Mouse (Mus musculus) adrenal gland, postnatal 14 days (tissue): Measurements from ENCODE around the gene Gm20388. TPM values are rescaled to one million over a fixed set of nuclear protein-coding genes. Genes with fewer than 3 reads are reported as not detected.

Experiments
- DNase-seq: peaks from one replicate; pipeline ENCODE4 v3.0.0; 2021; ENCODE audit warnings: mixed read lengths
- total RNA-seq: library from RNA; stranded (reverse); gene quantifications from 2 replicates; pipeline ENCODE4 v1.2.3, GENCODE M21; 2021

Gene Gm20388
- total RNA-seq, 1 experiment from 2014 or later = 17.6 TPM

- no peak for DNase-seq
Measured at GRCm38 (mm10) chr8:124259925-124260324, 4349.3 kb downstream of the Gm20388 start.

- no peak for DNase-seq
Measured at GRCm38 (mm10) chr8:124260371-124260770, 4349.7 kb downstream of the Gm20388 start.

GRCm38 (mm10) chr8:124263058-124263457 lies 4352.4 kb downstream of the Gm20388 start:
- no peak for DNase-seq

- peak; percentile 70 for DNase-seq
Measured at GRCm38 (mm10) chr8:124264032-124264431, 4353.4 kb downstream of the Gm20388 start.

GRCm38 (mm10) chr8:124264671-124265070 lies 4354.0 kb downstream of the Gm20388 start:
- no peak for DNase-seq

- DNase-seq = no peak
Measured at GRCm38 (mm10) chr8:124265130-124265529, 4354.5 kb downstream of the Gm20388 start.

GRCm38 (mm10) chr8:124265798-124266197 lies 4355.2 kb downstream of the Gm20388 start:
- peak; percentile 53 for DNase-seq

GRCm38 (mm10) chr8:124267206-124267605 lies 4356.6 kb downstream of the Gm20388 start:
- no peak for DNase-seq

- DNase-seq = no peak
Measured at GRCm38 (mm10) chr8:124270504-124270903, 4359.9 kb downstream of the Gm20388 start.

- DNase-seq = no peak
Measured at GRCm38 (mm10) chr8:124270904-124271303, 4360.3 kb downstream of the Gm20388 start.

- no peak for DNase-seq
Measured at GRCm38 (mm10) chr8:124271518-124271917, 4360.9 kb downstream of the Gm20388 start.

GRCm38 (mm10) chr8:124272792-124273191 lies 4362.2 kb downstream of the Gm20388 start:
- peak; percentile 43 for DNase-seq

GRCm38 (mm10) chr8:124273606-124274218 lies 4363.1 kb downstream of the Gm20388 start:
- DNase-seq = peak; percentile 8

- no peak for DNase-seq
Measured at GRCm38 (mm10) chr8:124274441-124275120, 4363.9 kb downstream of the Gm20388 start.

- no peak for DNase-seq
Measured at GRCm38 (mm10) chr8:124275377-124276071, 4364.9 kb downstream of the Gm20388 start.

GRCm38 (mm10) chr8:124277951-124278910 lies 4367.6 kb downstream of the Gm20388 start:
- peak; percentile 69 for DNase-seq

- DNase-seq = no peak
Measured at GRCm38 (mm10) chr8:124278956-124279689, 4368.5 kb downstream of the Gm20388 start.

- DNase-seq = no peak
Measured at GRCm38 (mm10) chr8:124279690-124279985, 4369.0 kb downstream of the Gm20388 start.

GRCm38 (mm10) chr8:124281700-124282541 lies 4371.3 kb downstream of the Gm20388 start:
- no peak for DNase-seq

GRCm38 (mm10) chr8:124282878-124283630 lies 4372.4 kb downstream of the Gm20388 start:
- no peak for DNase-seq
